Mouse (Mus musculus) MN1 (cell line): Measurements from ENCODE around the gene Mpp1.
"Not testable (repeated sequence)": the region's sequence is repeated elsewhere in the genome, so short reads cannot be mapped to it uniquely, and the experiment has no call there.

Source experiments
- DNase-seq: peaks from one replicate; pipeline ENCODE4 v3.0.0-alpha.2; 2016; ENCODE audit warnings: low spot score

The Mpp1 gene

GRCm38 (mm10) chrX:75130467-75131160 lies at the start of gene Mpp1:
Gene Mpp1, minus strand, starts transcription at chrX:75131016.
- peak; percentile 66 for DNase-seq

DNA sequence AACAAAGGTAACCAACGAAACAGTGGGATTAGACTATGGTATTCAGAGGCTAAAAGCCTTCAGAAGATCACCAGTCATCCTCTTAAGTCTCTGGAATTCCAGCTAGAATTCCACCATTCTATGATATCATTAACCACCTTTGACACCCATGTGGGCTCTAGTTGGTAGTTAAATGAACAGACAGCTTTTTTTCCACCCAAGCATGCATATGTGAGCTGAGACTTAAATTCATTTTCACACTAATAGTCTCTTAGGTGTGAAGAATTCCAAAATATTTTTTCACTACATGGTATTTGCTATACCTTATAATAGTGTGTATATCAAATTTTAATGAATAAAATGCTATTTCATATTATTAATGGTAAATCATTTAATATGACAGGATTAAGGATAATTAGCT lies 32.9 kb upstream of the Mpp1 start, which contains the start of gene Smim9:
Gene Smim9, minus strand, starts transcription at position 101 of the 400 bp plus-strand sequence.
- no peak for DNase-seq

DNA sequence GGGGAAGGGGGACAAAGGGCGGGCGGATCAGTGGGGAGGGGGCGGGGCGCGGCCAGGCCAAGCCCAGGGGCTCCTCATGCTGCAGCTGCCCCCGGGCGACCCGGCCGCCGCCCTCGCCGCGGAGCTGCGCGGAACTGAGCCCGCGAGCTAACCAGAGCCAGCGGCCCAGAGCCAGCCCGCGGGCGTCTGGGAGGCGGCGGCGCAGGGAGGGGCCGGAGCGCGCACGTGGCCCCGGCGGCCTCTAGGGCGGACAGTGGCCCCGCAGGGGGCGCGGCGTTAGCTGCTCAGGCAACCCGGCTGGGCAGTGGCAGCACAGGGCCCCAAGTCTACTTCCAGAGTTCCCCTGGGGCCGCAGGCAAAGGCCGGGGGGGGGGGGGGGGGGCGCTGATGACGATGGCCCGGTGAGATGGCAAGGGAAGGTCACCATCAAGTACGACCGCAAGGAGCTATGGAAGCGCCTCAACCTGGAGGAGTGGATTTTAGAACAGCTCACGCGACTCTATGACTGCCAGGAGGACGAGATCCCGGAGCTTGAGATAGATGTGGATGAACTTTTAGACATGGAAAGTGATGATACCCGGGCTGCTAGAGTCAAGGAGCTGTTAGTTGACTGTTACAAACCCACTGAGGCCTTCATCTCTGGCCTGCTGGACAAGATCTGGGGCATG lies 24.9 kb upstream of the Mpp1 start:
- no peak for DNase-seq

GRCm38 (mm10) chrX:75152249-75152648 lies 21.4 kb upstream of the Mpp1 start:
- DNase-seq = no peak

DNA sequence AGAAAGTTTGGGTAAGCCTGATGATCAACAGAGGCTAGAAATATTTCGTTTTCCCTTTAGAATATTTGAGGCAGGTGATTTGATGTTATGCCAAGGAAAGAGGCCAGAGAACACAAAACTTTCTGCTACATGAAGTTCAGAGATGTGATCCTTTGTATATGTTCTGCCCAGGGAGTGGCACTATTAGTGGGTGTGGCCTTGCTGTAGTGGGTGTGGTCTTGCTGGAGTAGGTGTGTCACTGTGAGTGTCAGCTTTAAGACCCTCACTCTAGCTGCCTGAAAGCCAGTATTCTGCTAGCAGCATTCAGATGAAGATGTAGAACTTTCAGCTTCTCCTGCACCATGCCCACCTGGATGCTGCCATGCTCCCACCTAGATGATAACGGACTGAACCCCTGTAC lies 19.5 kb upstream of the Mpp1 start:
- DNase-seq = no peak

GRCm38 (mm10) chrX:75148414-75148813 lies 17.6 kb upstream of the Mpp1 start:
- DNase-seq = no peak

- not testable (repeated sequence) for DNase-seq
Observed at GRCm38 (mm10) chrX:75143124-75143555, 12.3 kb upstream of the Mpp1 start.

DNA sequence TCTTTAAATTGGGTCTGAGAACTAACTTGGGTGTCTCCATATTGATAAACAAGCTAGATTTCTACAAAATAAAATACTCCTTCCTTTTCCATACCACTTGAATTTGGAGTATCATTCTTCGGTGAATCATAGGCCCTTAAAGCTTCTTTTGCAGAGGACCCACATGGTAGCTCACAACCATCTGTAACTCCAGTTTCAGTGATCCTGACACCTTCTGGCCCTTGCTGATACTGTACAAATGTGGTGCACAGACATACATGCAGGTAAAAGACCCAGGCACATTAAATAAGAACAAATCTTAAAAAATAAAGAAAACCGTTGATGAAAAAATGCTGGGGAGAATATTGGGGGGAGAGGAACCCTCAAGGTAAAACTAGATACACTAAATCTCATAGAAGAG lies 7.4 kb upstream of the Mpp1 start:
- DNase-seq = no peak

DNA sequence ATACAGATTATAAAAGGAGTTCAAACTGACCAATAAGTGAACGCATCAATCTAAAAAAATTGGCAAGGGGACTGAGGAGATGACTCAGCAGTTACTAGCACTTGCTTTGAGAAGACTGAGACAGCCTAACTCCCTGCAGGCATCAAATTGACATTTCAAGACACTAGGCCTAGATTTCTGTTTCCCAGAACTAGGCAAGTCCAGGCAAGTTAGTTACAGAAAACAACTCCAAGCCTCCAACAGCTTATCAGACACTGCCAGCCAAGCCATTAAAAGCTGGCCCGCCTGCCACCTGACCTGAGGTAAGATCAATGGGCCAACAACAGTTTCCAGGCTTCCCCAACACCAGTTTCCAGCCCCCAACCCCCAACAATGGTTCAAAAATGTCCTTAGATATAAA lies 6.9 kb upstream of the Mpp1 start:
- no peak for DNase-seq

GRCm38 (mm10) chrX:75136938-75137337 lies 6.1 kb upstream of the Mpp1 start:
- DNase-seq = no peak

GRCm38 (mm10) chrX:75129474-75129873 lies 1.3 kb downstream of the Mpp1 start:
- no peak for DNase-seq

GRCm38 (mm10) chrX:75128333-75128980 lies 2.4 kb downstream of the Mpp1 start:
- no peak for DNase-seq

DNA sequence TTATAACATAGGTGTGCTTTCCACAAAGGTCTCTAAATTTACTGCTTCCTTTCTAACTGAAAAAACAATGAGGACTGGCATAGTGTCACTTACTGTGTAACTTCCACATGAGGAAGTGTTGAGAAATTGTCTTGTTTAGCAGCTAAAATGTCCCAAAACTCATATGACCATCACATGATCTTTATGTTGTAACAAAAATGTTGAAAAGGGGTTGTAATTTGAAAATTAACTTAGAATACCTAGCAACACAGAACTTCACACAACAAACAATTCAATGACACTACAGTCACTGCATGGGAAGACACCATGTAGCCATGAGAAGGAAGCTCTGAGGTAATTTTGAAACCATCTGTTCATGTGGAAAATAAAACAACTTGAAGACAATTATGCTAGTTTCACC lies 3.9 kb downstream of the Mpp1 start:
- no peak for DNase-seq

DNA sequence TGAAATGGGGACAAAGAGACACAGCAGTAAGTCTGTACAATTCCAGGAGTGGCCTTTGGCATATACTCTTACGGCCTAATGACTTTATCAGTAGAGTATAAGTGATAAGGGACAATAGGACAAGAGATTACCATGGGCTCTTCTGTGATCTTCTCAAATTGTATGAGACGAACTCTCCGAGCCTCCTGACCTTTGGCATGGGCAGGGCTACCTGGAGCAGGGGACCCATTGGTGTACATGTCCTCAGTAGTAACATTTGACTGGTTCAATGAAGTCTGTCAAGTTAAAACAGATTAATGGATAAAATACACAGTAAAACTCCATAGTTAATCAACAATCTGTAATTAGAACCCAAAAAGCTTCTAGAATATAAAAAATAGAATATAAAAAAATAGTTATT lies 5.2 kb downstream of the Mpp1 start:
- DNase-seq = no peak

DNA sequence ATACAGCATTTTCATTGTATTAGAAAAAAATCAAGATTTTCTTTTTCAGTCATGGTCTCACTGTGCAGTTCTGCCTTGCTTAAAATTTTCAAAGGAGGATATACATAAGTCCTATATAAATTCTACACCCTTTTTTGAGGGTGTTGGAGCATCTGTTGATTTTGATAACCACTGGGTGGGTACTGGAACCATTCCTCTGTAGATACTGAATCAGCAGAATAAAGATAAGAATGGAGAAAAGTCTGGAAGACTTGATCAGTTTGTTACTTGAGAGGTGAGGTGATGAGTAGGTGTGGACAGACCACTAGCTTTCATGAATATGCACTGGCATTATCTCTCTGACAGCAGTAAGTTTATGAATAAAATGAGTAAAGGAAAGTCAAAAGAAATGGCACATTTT lies 15.3 kb downstream of the Mpp1 start:
- DNase-seq = no peak

DNA sequence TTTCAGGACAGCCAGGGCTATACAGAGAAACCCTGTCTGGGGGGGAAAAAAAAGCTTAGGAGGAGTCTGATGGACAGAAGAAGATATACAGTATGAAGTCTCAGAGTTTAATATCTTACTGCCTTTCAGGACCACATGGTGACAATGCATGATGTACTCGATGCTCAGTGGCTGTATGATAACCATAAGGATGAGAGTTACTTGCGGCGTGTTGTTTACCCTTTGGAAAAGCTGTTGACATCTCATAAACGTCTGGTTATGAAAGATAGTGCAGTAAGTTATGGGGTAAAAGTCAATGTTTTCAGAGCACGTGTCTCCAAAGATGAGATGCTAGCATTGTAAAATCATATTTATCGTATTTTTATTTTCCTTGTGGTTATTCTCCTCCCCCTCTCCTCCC lies 28.5 kb downstream of the Mpp1 start:
- DNase-seq = no peak

GRCm38 (mm10) chrX:75098799-75099198 lies 32.0 kb downstream of the Mpp1 start:
- no peak for DNase-seq

GRCm38 (mm10) chrX:75096163-75096770 lies 34.5 kb downstream of the Mpp1 start:
- no peak for DNase-seq

DNA sequence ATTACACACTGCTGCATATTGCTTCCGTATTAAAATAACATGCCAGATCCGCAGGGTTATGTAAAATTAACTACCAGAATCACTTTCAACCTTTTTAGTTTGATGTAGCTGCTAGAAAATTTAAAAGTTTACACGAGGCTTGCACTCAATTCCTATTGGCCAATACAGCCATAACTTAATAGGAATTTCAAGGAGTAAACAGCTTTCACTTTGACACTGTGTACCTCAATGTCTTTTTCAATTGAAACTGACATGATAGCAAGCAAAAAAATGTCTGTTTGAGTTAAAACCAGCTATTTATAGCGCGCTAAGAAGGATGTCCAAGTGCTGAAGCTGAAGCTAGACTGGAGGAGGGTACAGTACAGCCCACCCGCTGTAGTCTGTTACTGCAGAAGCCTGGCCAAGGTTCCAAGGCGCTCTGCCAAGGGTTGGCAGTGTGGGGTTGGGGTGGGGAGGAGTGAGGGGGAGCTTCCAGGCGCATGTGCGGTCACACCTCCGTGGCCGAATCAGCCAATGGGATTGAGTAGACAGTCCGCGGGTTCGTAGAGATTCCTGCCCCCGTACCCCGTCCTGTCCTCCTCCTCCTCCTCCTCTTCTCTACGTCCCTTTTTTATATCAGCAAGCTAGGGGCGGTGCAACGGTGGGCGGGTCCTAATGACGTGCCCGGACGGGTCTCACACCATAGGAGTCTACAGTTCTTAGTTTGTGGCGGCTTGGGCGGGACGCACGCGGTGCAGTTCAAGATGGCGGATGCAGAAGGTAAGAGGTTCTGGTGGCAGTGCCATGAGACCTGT lies 35.2 kb downstream of the Mpp1 start, which contains the start of gene Dkc1:
Gene Dkc1, plus strand, starts transcription at position 486 of the 794 bp plus-strand sequence.
- peak; percentile 85 for DNase-seq

DNA sequence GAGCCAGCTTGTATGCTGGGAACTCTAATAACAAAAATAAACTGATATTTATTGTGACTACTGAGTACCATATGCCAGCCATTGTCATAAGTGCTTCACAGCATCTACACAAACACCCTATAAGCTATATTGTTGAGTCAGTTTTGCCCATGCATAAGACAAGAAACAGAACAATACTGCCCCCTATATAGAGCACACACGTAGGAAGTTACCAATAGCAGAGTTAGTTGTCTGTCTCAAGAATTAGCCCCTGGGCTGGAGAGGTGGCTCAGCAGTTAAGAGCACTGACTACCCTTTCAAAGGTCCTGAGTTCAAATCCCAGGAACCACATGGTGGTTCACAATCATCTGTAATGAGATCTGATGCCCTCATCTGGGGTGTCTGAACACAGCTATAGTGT lies 45.2 kb downstream of the Mpp1 start:
- DNase-seq = no peak

- peak; percentile 34 for DNase-seq
Observed at GRCm38 (mm10) chrX:75084774-75085508, 45.9 kb downstream of the Mpp1 start, which contains the start of gene Gab3. Gene Gab3, minus strand, starts transcription at chrX:75085458.
